Mouse (Mus musculus): Measurements from ENCODE around the gene Olfr1382. TPM values are rescaled to one million over a fixed set of nuclear protein-coding genes. Genes with fewer than 3 reads are reported as not detected.
"Not testable (repeated sequence)": the region's sequence is repeated elsewhere in the genome, so short reads cannot be mapped to it uniquely, and the experiment has no call there.

Olfr1382 gene
- total RNA-seq (2021), result not detected
- long read RNA-seq, result 0 reads

GRCm38 (mm10) chr11:49527947-49528346 lies at the start of gene Olfr1382:
Gene Olfr1382, plus strand, starts transcription at chr11:49528247.
- DNase-seq (ENCODE audit: low spot score in 2 of 2), result no peak

DNA sequence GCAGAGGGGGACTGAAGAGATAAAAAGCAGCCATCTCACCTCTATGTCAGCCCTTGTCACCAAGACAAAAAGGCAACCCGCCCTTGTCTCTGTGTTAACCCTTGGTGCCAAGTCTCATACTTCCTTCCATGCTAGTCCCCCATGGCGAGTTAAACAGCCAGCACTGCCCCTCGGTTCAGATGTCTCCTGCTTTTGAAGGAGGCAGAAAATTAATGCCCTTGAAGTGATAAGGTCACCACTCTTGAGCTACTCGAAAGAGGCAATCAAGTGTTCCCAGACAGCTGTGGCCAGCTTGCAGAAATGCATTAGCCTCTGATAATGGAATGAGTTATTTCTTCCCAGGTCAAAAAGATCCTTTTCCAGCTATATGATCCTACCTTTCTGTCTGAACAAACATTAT lies 42.1 kb upstream of the Olfr1382 start:
- DNase-seq (ENCODE audit: low spot score in 2 of 2), result no peak

DNA sequence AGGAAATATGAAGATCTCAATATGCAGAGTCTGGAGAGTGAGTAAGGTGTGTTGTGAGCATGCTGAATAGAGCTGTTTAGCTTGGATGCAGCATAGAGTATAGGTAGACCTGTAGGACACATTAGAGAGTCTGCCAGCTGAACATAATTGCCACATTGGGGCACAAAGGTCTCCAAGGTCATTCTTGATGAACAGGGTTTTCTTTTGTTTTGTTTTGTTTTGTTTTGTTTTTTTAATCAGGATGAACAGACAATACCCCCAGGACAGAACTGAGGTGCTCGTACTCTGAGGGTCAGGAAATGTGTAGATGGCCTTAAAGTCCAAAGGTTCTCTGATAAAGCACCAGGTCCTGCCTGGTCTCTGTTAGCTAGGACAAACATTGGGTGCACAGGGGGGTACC lies 39.3 kb upstream of the Olfr1382 start, which contains the start of gene Olfr1385:
Olfr1385 (plus strand) TSS at position 301 of the 400 bp plus-strand sequence.
- not testable (repeated sequence) for DNase-seq (ENCODE audit: low spot score in 2 of 2)

DNA sequence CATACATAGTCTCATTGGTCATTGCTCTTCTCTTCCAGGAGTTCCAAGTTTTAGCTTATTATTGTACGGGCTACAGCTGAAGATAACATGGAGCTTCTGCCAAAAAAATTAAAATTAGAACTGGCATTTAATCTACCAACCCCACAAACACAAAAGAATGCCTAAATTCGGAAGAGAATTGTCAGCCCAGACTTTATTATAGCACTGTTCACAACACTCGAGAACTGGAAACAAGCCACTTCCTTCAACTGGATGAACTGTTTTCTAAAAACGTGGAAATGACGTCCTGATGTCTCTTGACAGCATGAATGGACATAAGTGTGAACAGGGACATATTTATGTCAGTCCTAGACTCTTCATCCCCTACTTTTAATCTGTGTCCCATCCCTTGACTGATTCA lies 10.0 kb upstream of the Olfr1382 start:
- DNase-seq (ENCODE audit: low spot score in 2 of 2), result no peak

- DNase-seq (ENCODE audit: low spot score in 2 of 2), result no peak
These were observed 8.7 kb upstream of the Olfr1382 start, which contains the start of gene Olfr1383 for GRCm38 (mm10) chr11:49519348-49519747. Gene Olfr1383, plus strand, starts transcription at chr11:49519648.

- no peak for DNase-seq (ENCODE audit: low spot score in 2 of 2)
These were observed 4.7 kb downstream of the Olfr1382 start for GRCm38 (mm10) chr11:49532761-49533160.

- DNase-seq (ENCODE audit: low spot score in 2 of 2), result peak in 1 of 2 experiments; percentile 53
These were observed 8.6 kb downstream of the Olfr1382 start for GRCm38 (mm10) chr11:49536631-49537030.

GRCm38 (mm10) chr11:49543149-49543548 lies 15.1 kb downstream of the Olfr1382 start, which contains the start of gene Olfr1381:
Gene Olfr1381, plus strand, starts transcription at chr11:49543449.
- DNase-seq (ENCODE audit: low spot score in 2 of 2), result not testable (repeated sequence)

DNA sequence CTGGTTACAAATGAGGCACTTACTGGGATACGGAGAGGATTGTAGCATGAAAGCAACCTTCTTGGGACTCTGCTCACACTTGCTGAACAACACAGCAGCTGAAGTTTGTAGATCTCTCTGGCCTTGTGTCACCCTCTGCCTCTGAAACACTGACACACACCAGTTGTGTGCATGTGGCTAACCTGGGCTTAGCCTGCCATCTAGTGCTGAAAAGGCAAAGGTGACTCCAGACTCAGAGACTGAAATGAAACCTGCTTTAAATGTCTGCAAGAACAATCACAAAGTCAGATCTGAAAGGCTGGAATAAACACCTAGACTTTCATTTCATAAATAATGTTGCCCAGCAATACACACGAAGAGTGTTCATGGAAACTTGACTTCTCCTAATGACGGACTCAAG lies 26.0 kb downstream of the Olfr1382 start:
- DNase-seq (ENCODE audit: low spot score in 2 of 2), result peak in 1 of 2 experiments; percentile 10

GRCm38 (mm10) chr11:49556578-49556977 lies 28.5 kb downstream of the Olfr1382 start, which contains the start of gene Olfr1380:
Gene Olfr1380, plus strand, starts transcription at chr11:49556878.
- DNase-seq (ENCODE audit: low spot score in 2 of 2), result not testable (repeated sequence)

GRCm38 (mm10) chr11:49575054-49575453 lies 47.0 kb downstream of the Olfr1382 start:
- DNase-seq (ENCODE audit: low spot score in 2 of 2), result not testable (repeated sequence)

- DNase-seq (ENCODE audit: low spot score in 2 of 2), result not testable (repeated sequence)
These were observed 52.4 kb downstream of the Olfr1382 start for GRCm38 (mm10) chr11:49580452-49580851.

Other genes starting within 250 kb of the Olfr1382 start
- not detected for gene Olfr1393, start 249.9 kb upstream of the Olfr1382 start, total RNA-seq (2021)
- gene Olfr1392, start 243.0 kb upstream of the Olfr1382 start, total RNA-seq (2021), result under 1 TPM in 1 of 2 experiments, not detected in 1; 0.10 TPM
- not detected for gene Olfr10, start 223.5 kb upstream of the Olfr1382 start, total RNA-seq (2021)
- gene Olfr1391, start 205.5 kb upstream of the Olfr1382 start, total RNA-seq (2021), result not detected
- gene Olfr1390, start 193.1 kb upstream of the Olfr1382 start, total RNA-seq (2021), result not detected
- not detected for gene Olfr1389, start 105.2 kb upstream of the Olfr1382 start, total RNA-seq (2021)
- gene Olfr1388, start 91.6 kb upstream of the Olfr1382 start, total RNA-seq (2021), result under 1 TPM; 0.43 to 0.47 TPM
- gene Olfr1387, start 72.9 kb upstream of the Olfr1382 start, total RNA-seq (2021), result not detected
- gene Olfr1386, start 63.2 kb upstream of the Olfr1382 start, total RNA-seq (2021), result not detected
- gene Olfr1385, start 39.2 kb upstream of the Olfr1382 start, total RNA-seq (2021), result not detected
- not detected for gene Olfr1384, start 21.5 kb upstream of the Olfr1382 start, total RNA-seq (2021)
- gene Olfr1383, start 8.6 kb upstream of the Olfr1382 start, total RNA-seq (2021), result under 1 TPM in 1 of 2 experiments, not detected in 1; 0.35 TPM
- not detected for gene Olfr1381, start 15.2 kb downstream of the Olfr1382 start, total RNA-seq (2021)
- gene Olfr1380, start 28.6 kb downstream of the Olfr1382 start, total RNA-seq (2021), result not detected
- gene Flt4, start 81.0 kb downstream of the Olfr1382 start, total RNA-seq (2021), result 1 to 10 TPM; 2.1 to 2.3 TPM
- gene Scgb3a1, start 135.4 kb downstream of the Olfr1382 start, total RNA-seq (2021), result not detected
- 10 to 100 TPM; 48.3 to 48.8 TPM for gene Cnot6, start 184.5 kb downstream of the Olfr1382 start, total RNA-seq (2021)

Measured in layer of hippocampus, adult 18-20 months (tissue).